Mouse (Mus musculus) erythroblast, adult 5-6 weeks (primary cell): ENCODE data around the gene Cracr2b. TPM values are rescaled to one million over a fixed set of nuclear protein-coding genes. Genes with fewer than 3 reads are reported as not detected.

Source experiments
- ATAC-seq: replicated peaks from 2 replicates; pipeline ENCODE4 v1.8.0; 2016; ENCODE audit warnings: moderate number of reproducible peaks, mild to moderate bottlenecking, moderate TSS enrichment, inconsistent platforms; ENCODE audit not compliant: poor library complexity, low FRiP score, severe bottlenecking
- total RNA-seq, 2 experiments: library from RNA; stranded (forward) in 1 of 2; stranded (reverse) in 1 of 2; fragments of 150-400 nt in 1 of 2; fragments of 200-764, 138-1000 nt in 1 of 2; gene quantifications; 2 replicates each; pipeline versions ENCODE4 v1.2.3 to v1.2.4; 2015 to 2017; ENCODE audit warnings: low replicate concordance in 2 of 2

Cracr2b gene
- total RNA-seq, 2 experiments from 2014 or later: 0.77 TPM; not detected in 1

DNA sequence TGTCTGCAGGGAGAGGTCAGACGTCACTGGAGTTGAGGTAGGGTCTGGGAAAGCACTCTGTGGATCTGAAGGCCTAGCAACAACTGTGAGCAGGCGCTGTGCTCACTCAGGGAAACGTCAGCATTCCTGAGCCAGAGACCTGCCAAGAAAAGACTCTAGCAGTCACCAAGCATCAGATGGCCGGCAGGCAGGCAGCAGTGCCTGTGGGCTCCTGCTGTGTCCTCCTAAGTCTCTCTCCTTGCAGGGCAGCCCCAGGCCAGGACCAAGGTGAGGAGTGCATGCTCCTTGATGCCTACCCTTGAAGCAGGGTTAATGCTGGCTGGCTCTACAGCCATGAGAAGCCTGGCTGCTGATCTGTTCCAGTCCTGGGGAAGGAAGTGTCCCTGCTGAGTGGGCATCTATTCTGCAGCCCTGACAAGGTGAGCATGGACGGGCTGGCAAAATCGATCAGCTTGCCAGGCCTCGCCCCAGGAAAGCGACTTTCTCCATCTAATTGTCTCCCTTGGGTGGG, 49.8 kb downstream of the Cracr2b start:
- no peak for ATAC-seq

Other genes with a start within 250 kb of the Cracr2b start
- not detected in 2 replicates for gene Lmntd2, start 247.0 kb upstream of the Cracr2b start, total RNA-seq (2015; ENCODE audit: low replicate concordance)
- gene Lmntd2, start 247.0 kb upstream of the Cracr2b start, total RNA-seq (2017; ENCODE audit: low replicate concordance): 0.17 and 1.7 TPM in 2 replicates
- gene Rassf7, start 245.2 kb upstream of the Cracr2b start, total RNA-seq (2015; ENCODE audit: low replicate concordance): 1.7 and 6.0 TPM in 2 replicates
- gene Rassf7, start 245.2 kb upstream of the Cracr2b start, total RNA-seq (2017; ENCODE audit: low replicate concordance): 3.9 and 12.2 TPM in 2 replicates
- gene Phrf1, start 232.3 kb upstream of the Cracr2b start, total RNA-seq (2015; ENCODE audit: low replicate concordance): 24.9 and 30.0 TPM in 2 replicates
- gene Phrf1, start 232.3 kb upstream of the Cracr2b start, total RNA-seq (2017; ENCODE audit: low replicate concordance): 25.5 and 32.8 TPM in 2 replicates
- 49.5 and 73.8 TPM in 2 replicates for gene Irf7, start 194.6 kb upstream of the Cracr2b start, total RNA-seq (2015; ENCODE audit: low replicate concordance)
- gene Irf7, start 194.6 kb upstream of the Cracr2b start, total RNA-seq (2017; ENCODE audit: low replicate concordance): 78.0 and 88.9 TPM in 2 replicates
- not detected in 2 replicates for gene Cdhr5, start 184.3 kb upstream of the Cracr2b start, total RNA-seq (2015; ENCODE audit: low replicate concordance)
- gene Cdhr5, start 184.3 kb upstream of the Cracr2b start, total RNA-seq (2017; ENCODE audit: low replicate concordance): not detected in 2 replicates
- gene Sct, start 182.0 kb upstream of the Cracr2b start, total RNA-seq (2015; ENCODE audit: low replicate concordance): not detected in 2 replicates
- not detected in 2 replicates for gene Sct, start 182.0 kb upstream of the Cracr2b start, total RNA-seq (2017; ENCODE audit: low replicate concordance)
- gene Drd4, start 169.1 kb upstream of the Cracr2b start, total RNA-seq (2015; ENCODE audit: low replicate concordance): not detected in 2 replicates
- gene Drd4, start 169.1 kb upstream of the Cracr2b start, total RNA-seq (2017; ENCODE audit: low replicate concordance): not detected in 2 replicates
- gene Deaf1, start 133.4 kb upstream of the Cracr2b start, total RNA-seq (2015; ENCODE audit: low replicate concordance): 9.4 and 18.3 TPM in 2 replicates
- gene Deaf1, start 133.4 kb upstream of the Cracr2b start, total RNA-seq (2017; ENCODE audit: low replicate concordance): 14.1 and 16.0 TPM in 2 replicates
- gene Tmem80, start 133.4 kb upstream of the Cracr2b start, total RNA-seq (2015; ENCODE audit: low replicate concordance): 6.5 and 8.4 TPM in 2 replicates
- 10.5 and 12.9 TPM in 2 replicates for gene Tmem80, start 133.4 kb upstream of the Cracr2b start, total RNA-seq (2017; ENCODE audit: low replicate concordance)
- not detected in 2 replicates for gene Eps8l2, start 122.2 kb upstream of the Cracr2b start, total RNA-seq (2015; ENCODE audit: low replicate concordance)
- not detected in 2 replicates for gene Eps8l2, start 122.2 kb upstream of the Cracr2b start, total RNA-seq (2017; ENCODE audit: low replicate concordance)
- 132 and 180 TPM in 2 replicates for gene Taldo1, start 68.9 kb upstream of the Cracr2b start, total RNA-seq (2015; ENCODE audit: low replicate concordance)
- gene Taldo1, start 68.9 kb upstream of the Cracr2b start, total RNA-seq (2017; ENCODE audit: low replicate concordance): 443 and 565 TPM in 2 replicates
- gene Gatd1, start 47.0 kb upstream of the Cracr2b start, total RNA-seq (2015; ENCODE audit: low replicate concordance): 6.3 and 9.2 TPM in 2 replicates
- 4.9 and 6.0 TPM in 2 replicates for gene Gatd1, start 47.0 kb upstream of the Cracr2b start, total RNA-seq (2017; ENCODE audit: low replicate concordance)
- not detected in 2 replicates for gene Cend1, start 31.6 kb upstream of the Cracr2b start, total RNA-seq (2015; ENCODE audit: low replicate concordance)
- not detected in 2 replicates for gene Cend1, start 31.6 kb upstream of the Cracr2b start, total RNA-seq (2017; ENCODE audit: low replicate concordance)
- gene Slc25a22, start 23.2 kb upstream of the Cracr2b start, total RNA-seq (2015; ENCODE audit: low replicate concordance): 8.2 and 11.7 TPM in 2 replicates
- gene Slc25a22, start 23.2 kb upstream of the Cracr2b start, total RNA-seq (2017; ENCODE audit: low replicate concordance): 3.2 and 10.0 TPM in 2 replicates
- gene Pidd1, start 17.1 kb upstream of the Cracr2b start, total RNA-seq (2015; ENCODE audit: low replicate concordance): 12.7 and 17.9 TPM in 2 replicates
- gene Pidd1, start 17.1 kb upstream of the Cracr2b start, total RNA-seq (2017; ENCODE audit: low replicate concordance): 7.3 and 9.8 TPM in 2 replicates
- gene Rplp2, start 13.7 kb upstream of the Cracr2b start, total RNA-seq (2015; ENCODE audit: low replicate concordance): 661 and 730 TPM in 2 replicates
- gene Rplp2, start 13.7 kb upstream of the Cracr2b start, total RNA-seq (2017; ENCODE audit: low replicate concordance): 791 and 1,714 TPM in 2 replicates
- gene Pnpla2, start 5.9 kb upstream of the Cracr2b start, total RNA-seq (2015; ENCODE audit: low replicate concordance): 10.0 and 11.3 TPM in 2 replicates
- gene Pnpla2, start 5.9 kb upstream of the Cracr2b start, total RNA-seq (2017; ENCODE audit: low replicate concordance): 5.9 and 6.0 TPM in 2 replicates
- gene Cd151, start 6.3 kb downstream of the Cracr2b start, total RNA-seq (2015; ENCODE audit: low replicate concordance): 5.2 TPM in 1 of 2 replicates, not detected in the other
- 9.5 and 11.0 TPM in 2 replicates for gene Cd151, start 6.3 kb downstream of the Cracr2b start, total RNA-seq (2017; ENCODE audit: low replicate concordance)
- 7.3 and 10.0 TPM in 2 replicates for gene Polr2l, start 14.0 kb downstream of the Cracr2b start, total RNA-seq (2015; ENCODE audit: low replicate concordance)
- gene Polr2l, start 14.0 kb downstream of the Cracr2b start, total RNA-seq (2017; ENCODE audit: low replicate concordance): 5.4 and 9.5 TPM in 2 replicates
- gene Tspan4, start 14.1 kb downstream of the Cracr2b start, total RNA-seq (2015; ENCODE audit: low replicate concordance): 0.58 and 1.7 TPM in 2 replicates
- 2.2 and 7.7 TPM in 2 replicates for gene Tspan4, start 14.1 kb downstream of the Cracr2b start, total RNA-seq (2017; ENCODE audit: low replicate concordance)
- 4.0 and 7.5 TPM in 2 replicates for gene Chid1, start 78.8 kb downstream of the Cracr2b start, total RNA-seq (2015; ENCODE audit: low replicate concordance)
- gene Chid1, start 78.8 kb downstream of the Cracr2b start, total RNA-seq (2017; ENCODE audit: low replicate concordance): 7.5 and 8.1 TPM in 2 replicates
- 39.9 and 43.4 TPM in 2 replicates for gene Ap2a2, start 101.1 kb downstream of the Cracr2b start, total RNA-seq (2015; ENCODE audit: low replicate concordance)
- 59.3 and 64.1 TPM in 2 replicates for gene Ap2a2, start 101.1 kb downstream of the Cracr2b start, total RNA-seq (2017; ENCODE audit: low replicate concordance)
- under 0.01 TPM in 1 of 2 replicates, not detected in the other for gene Muc6, start 194.2 kb downstream of the Cracr2b start, total RNA-seq (2015; ENCODE audit: low replicate concordance)
- 0.28 TPM in 1 of 2 replicates, not detected in the other for gene Muc6, start 194.2 kb downstream of the Cracr2b start, total RNA-seq (2017; ENCODE audit: low replicate concordance)
- 1.3 TPM in 1 of 2 replicates, not detected in the other for gene Muc2, start 229.2 kb downstream of the Cracr2b start, total RNA-seq (2015; ENCODE audit: low replicate concordance)
- gene Muc2, start 229.2 kb downstream of the Cracr2b start, total RNA-seq (2017; ENCODE audit: low replicate concordance): 0.26 and 0.28 TPM in 2 replicates